Mouse (Mus musculus): Measurements from ENCODE around the gene Exoc3l.

Gene Exoc3l

DNA sequence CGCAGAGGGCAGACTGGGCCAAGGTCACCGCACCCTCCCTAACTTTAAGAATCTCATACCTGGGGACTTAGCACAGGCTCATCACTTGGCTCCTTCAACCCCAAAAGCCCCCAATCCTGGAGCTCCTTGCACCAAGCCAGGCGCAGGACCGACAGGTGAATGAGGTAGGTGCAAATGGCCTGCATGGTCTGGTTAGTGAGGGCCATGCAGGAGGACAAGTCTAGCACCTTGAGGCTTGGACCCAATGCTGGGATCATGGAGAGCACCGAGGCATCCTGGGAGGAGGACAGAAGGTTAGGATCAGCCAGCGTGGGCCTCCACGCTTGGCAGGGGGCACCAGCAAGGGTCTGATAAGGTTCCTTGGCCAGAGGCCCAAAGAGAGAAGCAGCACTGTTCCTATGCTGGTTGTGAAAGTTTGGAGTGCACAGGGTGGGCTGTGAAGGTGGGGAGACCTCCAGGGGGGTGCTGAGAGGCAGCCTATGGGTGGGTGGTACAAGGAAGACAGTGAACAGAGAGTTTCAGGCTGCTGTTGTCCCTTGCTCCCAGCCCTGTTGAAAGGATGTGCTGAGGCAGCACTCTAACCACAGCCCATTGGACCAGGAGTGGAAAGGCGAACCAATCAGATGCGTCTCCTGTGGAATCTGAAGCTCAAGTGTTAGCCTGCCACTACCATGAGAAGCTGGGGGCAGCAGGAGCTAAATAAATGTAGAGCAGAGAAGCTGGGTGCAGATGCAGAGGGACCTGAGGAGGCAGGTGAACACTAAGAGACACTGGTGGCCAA lies 17.9 kb upstream of the Exoc3l start:
- no peak for DNase-seq (ENCODE audit: low spot score in 2 of 2)

DNA sequence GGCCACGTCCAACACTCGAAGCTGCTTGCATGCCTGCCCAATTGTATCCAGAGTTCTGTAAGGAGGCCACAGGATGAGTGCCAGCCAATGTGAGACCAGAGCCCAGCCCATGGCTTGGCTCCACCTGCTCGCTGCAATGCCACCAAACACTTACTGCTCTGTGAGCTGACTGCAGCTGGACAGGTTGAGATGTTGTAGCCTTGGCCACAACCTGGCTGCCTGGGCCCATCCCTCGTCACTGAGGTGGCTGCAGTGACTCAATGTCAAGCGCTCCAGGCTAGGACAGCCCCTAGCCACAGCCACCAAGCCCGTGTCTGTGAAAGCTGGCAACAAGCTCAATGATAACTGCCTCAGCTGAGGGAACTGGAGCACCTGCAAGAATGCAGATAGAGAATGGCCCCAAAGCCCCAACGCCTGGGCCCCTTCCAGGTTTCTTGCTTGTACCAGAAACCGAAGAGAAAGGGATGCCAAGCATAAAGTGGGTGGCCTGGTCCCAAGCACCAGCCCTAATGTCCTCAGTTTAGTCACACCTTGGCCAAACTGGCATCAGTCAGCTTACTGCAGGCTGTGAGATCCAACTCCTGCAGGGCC lies 17.1 kb upstream of the Exoc3l start:
- DNase-seq (ENCODE audit: low spot score in 2 of 2), result no peak

DNA sequence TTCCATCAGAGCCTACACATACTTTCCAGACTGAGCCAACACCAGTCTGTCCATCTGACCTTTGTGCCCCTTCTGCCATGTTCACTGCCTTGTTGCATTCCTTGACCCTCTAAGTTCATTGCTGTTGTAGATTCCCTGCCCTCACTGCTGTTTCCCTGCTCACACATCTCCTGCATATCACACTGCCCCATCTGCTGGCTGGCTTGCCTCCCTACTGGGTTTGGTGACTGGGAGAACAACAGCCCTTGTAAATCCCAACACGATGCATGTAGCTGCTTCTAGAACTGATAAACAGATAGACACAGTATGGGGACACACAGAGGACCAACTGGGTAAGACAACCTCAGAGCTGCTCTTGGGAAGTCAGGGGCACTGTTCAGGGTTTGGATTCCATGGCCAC lies 15.8 kb upstream of the Exoc3l start:
- DNase-seq (ENCODE audit: low spot score in 2 of 2), result no peak

DNA sequence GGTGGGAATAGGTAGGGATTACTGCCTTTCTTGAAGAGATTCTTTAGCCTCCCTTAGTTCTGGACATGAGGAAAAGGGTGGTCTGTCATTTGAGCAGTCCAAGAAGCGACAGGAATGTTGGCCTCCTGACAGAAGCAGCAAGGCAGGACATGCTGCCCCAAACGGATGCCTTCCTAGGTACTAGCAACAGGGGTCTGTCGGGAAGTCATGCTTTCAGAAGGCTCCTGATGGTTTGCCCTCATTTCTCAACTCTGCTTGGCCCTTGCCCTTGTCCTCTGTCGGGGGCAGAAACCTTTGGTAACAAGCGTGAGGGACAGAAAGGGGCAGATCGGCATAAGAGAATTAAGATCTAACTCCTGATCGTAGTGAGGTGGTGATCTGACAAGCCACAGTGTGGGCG lies 14.2 kb upstream of the Exoc3l start:
- DNase-seq (ENCODE audit: low spot score in 2 of 2), result no peak

DNA sequence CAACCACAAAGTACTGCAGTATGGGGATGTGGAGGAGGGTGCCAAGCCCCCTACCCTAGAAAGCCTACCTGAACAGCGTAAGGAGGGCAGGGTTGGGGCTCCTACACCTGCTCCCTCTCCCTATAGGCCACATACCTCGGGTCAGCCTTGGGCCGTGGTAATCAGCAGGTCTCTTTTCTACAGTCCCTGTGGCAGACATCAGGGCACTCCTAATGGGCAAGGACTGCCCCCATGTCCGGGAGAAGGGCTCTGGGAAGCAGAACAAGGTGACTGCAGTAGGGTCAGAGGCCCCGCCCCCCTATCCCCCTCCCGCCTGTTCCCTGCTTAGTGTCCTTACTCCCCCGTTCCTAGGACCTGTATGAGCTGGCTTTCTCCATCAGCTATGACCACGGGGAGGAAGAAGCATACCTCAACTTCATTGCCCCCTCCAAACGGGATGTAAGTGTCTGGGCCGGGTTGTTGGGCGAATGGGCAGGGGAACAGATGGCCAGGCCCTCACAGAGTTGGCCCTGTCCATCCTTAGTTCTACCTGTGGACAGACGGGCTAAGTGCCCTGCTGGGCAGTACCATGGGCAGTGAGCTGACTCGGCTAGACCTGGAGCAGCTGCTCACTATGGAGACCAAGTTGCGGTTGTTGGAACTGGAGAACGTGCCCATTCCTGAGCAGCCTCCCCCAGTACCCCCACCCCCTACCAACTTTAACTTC lies 13.4 kb upstream of the Exoc3l start:
- no peak for DNase-seq (ENCODE audit: low spot score in 2 of 2)

DNA sequence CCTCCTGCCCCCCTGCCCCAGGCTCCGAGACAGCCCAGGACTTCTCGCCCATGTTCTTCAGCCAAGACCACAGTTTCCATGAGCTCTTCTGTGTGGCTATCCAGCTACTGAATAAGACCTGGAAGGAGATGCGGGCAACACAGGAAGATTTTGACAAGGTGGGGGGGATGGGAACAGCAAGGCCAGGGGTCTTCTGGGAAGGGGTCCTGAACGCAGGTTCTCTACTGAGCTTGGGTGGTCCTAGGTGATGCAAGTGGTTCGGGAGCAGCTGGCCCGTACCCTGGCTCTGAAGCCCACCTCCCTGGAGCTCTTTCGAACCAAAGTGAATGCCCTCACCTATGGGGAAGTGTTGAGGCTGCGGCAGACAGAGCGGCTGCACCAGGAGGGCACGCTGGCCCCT lies 12.5 kb upstream of the Exoc3l start:
- DNase-seq (ENCODE audit: low spot score in 2 of 2), result no peak

DNA sequence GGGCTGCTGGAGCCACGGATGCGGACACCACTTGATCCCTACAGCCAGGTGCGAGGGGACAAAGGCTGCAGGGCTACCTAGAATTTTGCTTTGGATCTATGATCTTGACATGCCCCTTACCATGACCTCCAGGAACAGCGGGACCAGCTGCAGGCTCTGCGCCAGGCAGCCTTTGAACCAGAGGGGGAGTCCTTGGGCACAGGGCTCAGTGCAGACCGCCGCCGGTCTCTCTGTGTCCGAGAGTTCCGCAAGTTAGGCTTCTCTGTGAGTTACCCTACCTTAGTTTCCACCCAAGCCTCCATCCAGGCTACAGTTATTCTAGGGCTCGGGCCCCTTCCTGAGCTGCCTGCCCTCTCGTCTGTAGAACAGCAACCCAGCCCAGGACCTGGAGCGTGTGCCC lies 11.8 kb upstream of the Exoc3l start:
- DNase-seq (ENCODE audit: low spot score in 2 of 2), result no peak

DNA sequence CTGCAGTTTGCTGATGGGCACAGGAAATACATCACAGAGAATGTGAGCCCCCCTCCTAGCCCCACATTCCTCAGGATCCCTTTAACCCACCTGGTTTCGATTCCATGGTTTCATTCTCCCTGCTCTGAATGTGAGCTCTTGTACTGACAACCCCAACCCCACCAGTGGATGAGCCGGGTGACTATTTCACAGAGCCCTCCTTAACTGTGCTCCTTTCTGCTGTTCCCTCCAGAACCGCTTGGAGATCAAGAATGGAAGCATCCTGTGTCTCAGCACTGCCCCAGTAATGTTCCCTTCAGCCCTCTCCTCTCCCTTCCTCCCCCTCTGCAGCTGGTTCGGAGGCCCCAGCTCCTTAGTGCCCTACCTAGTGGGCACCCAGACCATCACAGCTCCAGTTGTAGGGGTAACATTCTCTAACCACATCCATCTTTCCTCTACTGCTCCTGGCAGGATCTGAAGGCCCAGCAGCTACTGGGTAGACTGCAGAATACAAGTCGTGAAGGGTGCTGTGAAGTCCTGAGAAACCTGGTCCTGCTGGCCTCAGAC lies 10.3 kb upstream of the Exoc3l start:
- no peak for DNase-seq (ENCODE audit: low spot score in 2 of 2)

DNA sequence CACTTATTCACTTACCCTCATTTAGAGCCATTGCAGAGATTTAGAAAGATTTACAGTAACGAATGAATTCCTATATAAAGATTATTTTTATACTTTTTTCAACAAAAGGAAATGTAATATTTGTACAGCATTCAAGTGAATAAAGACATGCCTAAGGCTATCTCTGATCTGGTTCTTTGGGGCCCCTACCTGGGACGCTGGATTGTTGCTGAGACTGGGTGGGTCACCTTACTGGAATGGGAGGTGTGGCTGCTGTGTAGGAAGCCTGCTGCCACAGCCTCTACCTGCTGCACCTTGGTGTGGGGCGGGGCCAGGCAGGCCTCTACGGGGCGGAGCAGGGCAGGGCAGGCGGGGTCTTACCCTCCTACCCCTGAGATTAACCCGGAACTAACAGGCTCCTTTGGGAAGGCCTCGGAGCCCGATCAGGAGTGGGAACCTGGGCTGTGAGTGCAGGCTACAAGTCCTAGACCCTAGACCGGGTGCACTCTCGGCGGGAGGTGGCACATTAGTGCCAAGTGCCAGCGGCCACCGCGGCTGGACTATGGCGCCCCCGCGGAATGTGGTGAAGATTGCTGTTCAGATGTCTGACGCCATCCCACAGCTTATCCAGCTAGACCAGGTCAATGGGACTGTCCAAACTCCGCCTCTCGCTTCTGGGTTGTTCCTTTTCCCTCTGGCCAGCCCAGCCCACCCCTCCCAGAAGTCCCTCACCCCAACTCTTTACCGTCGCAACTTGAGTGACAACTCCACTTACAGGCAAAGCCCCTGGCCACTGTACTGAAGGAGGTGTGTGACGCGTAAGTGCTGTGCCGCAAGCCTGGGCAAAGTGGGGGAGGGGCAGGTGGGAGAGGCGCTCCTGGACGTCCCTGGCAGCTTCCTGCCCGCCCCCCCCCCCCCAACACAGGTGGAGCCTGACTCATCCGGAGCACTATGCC lies 9.6 kb upstream of the Exoc3l start, which contains the start of gene Elmo3:
TSS of gene Elmo3 (plus strand) at position 391 of the 935 bp plus-strand sequence.
- no peak for DNase-seq (ENCODE audit: low spot score in 2 of 2)

DNA sequence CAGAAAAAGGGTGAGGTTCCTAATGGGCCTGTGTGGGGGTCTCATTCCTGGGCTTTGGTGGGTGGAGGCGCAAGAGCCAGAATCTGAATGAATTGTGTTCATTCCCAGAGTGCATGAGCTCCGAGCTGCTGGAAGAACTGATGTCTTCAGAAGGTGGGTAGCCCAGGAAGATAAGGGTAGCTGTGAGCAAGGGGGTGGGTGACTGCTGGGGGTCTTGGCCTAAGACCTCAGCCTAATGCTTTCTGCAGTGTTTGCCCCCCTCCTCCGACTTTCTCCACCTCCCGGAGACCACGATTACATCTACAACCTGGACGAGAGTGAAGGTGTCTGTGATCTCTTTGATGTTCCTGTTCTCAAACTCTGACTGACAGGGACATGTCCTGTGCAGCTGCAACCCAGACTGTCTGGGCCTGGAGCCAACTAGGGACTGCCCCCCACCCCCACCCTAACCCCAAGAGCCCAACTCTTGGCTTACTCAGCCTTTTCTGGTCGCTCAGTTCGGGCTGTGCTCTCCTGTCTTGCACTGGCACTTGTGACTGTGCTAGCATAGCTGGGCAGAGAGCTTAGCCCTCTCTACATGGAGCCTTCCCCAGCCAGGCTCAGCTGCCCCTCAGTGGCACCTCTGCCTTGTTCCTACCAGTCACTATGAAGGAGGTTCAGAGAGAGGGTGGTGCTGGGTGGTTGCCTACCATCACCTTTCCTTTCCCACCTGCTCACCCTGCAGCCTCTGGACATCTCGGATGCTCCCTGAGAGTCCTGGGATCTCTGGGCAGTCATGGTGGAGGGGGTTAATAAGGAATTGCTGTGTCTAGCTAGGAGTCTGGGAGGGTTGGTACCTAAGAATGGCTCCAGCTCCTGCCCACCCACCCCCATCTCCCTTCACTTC lies 8.7 kb upstream of the Exoc3l start:
- DNase-seq (ENCODE audit: low spot score in 2 of 2), result no peak

DNA sequence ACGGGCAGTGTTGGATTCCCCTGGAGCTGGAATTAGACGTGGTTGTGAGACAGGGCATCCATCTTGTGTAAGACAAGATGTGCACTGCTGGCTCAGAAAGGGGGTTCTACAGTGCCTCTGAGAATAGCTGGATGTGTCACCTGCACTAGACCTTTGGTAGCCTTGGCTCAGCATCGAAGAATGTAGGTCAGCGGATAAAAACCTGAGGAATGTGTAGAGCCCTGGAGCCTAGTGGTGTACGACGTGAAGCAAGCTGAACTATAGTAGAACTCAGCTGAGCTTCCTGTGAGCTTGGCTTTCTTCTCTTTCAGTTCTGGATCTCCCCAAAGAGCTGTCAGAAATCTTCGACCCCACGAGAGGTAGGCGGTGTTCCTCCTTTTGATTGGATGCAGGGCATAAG lies 8.0 kb upstream of the Exoc3l start:
- no peak for DNase-seq (ENCODE audit: low spot score in 2 of 2)

DNA sequence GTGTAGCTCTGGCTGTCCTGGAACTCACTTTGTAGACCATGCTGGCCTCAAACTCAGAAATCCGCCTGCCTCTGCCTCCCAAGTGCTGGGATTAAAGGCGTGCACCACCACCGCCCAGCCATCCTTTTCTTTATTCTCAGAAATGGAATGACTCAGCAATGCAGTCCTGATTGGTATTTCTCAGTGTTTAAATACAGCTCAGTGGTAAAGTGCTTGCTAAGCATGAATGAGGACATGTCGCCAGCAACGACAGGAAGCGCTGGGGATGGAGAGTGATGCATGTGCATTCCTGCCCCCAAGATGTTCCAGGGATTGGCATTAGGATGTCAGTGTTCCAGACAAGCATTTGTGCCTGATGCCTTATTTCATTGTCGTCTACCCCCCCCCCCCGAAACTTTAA lies 7.5 kb upstream of the Exoc3l start:
- DNase-seq (ENCODE audit: low spot score in 2 of 2), result no peak

DNA sequence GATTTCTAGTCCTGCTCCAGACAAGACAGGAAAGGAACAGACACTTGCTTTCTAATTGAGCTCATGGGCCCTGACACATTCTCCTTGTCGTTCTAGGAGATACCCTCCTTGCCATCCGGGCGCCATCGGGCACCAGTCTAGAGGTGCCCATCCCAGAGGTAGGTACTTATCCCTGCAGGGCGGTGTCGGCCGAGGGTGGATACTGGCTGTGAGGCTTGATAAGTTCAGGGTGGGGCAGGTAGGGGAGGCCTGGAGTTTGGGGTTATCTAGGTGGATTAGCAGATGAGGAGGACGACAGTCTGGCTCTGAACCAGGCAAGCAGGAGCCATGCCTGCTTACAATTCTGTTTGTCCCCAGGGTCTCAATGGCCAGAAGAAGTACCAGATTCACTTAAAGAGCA lies 4.1 kb upstream of the Exoc3l start:
- peak; percentile 67 to 72 for DNase-seq (ENCODE audit: low spot score in 2 of 2)

DNA sequence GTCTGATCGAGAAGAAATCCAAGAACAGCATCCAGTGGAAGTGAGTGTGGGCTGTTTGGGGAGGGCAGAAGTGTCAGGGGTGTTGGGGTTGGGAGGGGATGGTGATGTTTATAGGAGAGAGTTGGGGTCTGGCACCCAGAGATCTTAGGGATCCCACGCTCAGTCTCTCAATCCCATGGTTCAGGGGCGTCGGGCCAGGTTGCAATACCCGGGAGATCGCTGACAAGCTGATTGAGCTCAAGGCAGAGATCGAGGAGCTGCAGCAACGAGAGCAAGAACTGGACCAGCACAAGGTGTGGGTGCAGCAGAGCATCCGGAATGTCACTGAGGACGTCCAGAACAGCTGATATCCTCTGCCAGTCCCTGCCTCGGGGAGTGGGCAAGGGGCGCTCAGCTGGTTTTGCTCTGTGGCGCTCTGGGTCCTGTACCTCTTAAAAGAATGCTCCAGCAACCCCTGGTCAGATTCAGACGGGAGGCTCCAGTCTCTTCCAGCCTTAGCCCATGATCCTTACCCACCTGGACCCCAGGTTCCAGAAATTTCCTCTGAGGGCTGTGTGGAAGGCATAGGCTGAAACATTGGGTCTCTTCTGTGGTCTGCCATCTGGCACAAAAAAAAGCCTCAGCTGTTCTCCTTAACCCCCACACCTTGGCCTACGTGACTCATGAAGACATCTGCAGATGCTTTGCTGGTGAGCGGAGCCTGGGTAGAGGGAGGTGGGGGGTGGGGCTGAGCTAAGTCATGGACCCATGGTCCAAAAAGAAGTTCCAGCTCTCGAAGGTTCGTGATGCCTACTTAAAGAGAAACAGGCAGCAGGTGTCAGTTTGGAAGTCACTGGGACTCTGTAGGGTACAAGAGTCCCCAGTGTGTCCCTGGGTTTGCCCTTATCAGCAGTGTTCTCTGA lies 2.7 kb upstream of the Exoc3l start:
- no peak for DNase-seq (ENCODE audit: low spot score in 2 of 2)

DNA sequence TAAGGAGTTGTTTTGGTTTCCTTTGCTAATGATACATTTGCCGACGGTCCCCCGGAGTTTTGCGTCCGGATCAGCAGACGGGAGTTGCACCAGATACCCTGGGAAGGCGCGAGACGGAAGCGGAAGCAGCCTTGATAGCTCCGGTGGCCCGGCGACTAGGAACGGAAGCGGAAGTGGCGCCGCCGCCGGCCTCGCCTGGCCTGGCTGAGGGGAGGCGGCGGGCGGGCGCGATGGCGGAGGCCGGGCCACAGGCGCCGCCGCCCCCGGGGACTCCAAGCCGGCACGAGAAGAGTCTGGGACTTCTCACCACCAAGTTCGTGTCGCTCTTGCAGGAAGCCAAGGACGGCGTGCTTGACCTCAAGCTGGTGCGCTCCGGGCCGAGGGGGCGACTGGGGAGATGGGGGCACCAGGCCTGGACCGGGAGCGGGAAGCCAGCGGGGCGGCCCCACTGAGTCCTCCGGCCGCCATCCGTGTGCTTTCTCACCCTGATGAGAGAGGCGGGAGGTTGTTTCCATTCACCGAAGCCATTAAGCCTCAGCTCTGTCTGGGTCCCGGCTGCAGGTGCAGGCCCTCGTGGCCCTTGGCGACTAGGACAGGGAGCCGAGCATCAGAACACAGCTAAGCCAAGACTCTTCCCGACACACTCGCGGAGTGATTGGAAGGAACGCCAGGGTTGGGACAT lies 1.8 kb upstream of the Exoc3l start, which contains the start of gene E2f4:
TSS of gene E2f4 (plus strand) at position 153 of the 682 bp plus-strand sequence.
- peak; percentile 83 to 89 for DNase-seq (ENCODE audit: low spot score in 2 of 2)

DNA sequence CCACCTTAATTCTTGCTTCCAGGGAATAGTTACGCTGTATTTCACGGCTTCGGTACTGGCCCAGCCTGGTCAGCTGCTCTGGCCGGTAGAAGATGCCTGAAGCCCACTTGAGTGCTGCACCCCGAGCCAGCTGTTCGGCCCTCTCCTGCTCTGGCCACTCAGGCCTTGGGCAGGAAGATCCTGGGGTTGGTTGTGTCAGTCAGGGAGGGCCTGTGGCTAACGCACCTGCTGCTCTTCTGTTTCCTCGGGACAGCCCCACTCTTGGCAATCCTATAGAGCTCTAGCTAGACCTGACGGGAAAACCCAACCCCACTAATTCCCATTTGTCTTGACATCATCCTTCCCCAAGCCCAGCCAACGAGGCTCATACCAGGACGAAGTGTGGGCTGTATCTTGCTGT lies 645 bp downstream of the Exoc3l start:
- DNase-seq (ENCODE audit: low spot score in 2 of 2), result no peak

DNA sequence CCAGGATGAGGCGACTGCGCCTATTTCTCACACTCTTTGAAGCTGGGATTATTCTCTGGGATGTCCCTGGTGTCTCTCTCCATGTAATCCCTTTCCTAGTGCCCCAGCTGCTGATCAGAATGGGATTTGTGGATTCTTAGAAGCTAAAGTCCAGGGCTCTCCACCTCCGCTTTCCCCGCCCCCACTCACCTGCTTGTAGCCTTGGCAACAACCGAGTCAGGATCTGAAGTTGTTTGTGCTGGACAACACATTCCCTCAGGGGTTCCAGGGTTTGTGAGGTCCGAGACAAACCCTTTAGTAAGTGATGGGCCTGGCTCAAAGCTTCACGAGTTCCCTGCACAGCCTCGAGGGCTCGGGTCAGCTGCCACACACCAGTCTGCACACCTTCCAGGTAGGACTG lies 1.1 kb downstream of the Exoc3l start:
- DNase-seq (ENCODE audit: low spot score in 2 of 2), result no peak

DNA sequence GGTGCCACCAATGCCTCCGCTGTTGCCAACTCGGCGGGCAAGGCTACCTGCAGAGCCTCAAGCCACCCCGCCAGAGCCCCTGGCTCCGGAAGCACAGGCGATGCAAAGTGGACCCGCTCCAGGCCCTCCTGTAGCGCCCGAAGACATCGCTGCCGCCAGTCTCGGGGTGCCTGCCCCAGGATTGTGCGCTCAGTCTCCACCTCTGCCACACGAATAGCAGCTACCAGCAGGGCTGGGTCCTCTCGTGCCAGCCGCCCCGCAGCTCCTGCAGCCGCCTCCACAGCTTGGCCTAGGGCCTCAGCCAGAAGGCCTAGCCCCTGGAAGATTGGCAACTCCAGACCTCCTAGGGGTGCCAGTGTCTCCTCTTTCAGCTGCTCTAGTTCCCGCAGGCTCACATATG lies 2.5 kb downstream of the Exoc3l start:
- no peak for DNase-seq (ENCODE audit: low spot score in 2 of 2)

DNA sequence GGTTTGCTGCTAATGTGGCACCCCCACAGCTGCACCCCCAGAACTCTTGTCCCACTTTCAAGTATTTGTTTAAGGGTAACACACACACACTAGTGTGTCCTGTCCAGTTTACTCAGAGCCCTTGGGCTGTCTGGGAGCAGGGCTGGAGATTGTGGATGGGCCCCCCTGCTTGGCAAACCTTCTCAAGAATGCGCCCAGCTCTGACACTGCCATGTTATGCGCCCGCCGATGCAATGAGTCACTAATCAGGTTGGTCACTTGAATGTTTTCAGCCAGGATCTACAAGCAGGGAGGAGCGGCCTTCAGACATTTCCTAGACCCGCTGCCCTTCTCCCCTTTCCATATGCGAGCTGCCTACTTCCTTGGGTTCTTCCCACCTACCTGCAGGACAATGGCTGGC lies 3.4 kb downstream of the Exoc3l start:
- no peak for DNase-seq (ENCODE audit: low spot score in 2 of 2)
